Mouse (Mus musculus): Measurements from ENCODE around the gene Creb1.
A peak's percentile ranks its signal among the peaks of the same experiment; 100 is the strongest.

The Creb1 gene

DNA sequence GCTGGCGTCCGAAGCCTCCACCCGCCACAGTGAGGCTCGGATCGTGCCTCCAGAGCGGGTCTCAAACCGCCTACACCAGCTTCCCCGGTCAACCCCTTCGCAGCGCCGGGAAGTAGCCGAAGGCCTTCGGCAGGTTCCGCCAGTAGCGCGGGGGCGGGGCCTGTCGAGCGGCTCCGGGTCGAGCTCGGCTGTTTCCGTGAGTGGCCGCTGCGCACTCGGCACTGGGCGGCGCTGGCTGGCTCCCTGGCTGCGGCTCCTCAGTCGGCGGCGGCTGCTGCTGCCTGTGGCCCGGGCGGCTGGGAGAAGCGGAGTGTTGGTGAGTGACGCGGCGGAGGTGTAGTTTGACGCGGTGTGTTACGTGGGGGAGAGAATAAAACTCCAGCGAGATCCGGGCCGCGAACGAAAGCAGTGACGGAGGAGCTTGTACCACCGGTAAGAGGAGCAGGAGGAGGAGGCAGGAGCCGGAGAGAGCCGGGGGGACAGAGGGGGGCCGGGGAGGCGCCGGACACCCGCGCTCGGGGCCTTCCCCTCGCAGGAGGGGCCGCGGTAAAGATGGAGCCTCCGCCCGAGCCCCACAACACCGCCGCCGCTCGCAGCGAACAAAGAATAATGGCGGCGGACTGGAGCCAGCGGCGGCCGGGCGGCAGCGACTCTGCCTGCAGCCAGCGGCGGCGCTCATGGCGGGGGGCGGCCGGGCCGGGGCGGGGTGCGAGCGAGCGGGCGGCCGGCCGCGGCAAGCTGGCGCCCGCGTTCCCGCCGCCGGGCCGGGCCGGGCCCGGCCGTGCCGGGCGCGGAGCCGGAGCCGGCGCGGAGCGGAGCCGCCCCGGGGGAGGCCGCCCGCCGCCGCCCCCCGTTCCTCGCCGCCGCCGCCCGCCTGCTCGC lies at the start of gene Creb1:
Gene Creb1 (plus strand): TSS at position 57 of the 882 bp plus-strand sequence.
- DNase-seq (ENCODE audit: low spot score in 2 of 2), result peak; percentile 98 to 99

DNA sequence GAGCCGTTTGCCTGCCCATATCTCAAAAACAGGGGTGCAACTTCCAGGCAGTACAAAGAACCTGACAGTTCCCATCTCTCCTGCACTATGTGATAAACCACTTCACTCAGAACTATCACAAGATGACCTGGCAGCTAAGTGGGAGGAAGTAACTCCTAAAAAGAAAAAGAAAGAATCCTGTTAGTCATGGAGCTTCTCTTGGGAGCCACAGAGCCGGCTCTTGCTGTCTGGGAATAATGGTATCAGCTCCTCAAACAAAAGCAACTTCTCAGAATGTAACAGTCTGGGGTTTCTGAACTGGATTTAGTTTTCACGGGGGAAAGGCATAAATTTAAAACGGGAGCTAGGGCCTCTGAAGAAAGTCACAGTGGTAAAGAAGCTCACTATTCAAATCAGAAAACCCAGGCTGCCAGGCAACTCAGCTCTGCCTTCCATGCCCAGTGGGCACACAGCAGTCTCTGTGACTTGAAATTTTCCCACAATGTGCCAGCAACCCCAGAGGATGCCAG lies 43.9 kb upstream of the Creb1 start:
- DNase-seq (ENCODE audit: low spot score in 2 of 2), result no peak

DNA sequence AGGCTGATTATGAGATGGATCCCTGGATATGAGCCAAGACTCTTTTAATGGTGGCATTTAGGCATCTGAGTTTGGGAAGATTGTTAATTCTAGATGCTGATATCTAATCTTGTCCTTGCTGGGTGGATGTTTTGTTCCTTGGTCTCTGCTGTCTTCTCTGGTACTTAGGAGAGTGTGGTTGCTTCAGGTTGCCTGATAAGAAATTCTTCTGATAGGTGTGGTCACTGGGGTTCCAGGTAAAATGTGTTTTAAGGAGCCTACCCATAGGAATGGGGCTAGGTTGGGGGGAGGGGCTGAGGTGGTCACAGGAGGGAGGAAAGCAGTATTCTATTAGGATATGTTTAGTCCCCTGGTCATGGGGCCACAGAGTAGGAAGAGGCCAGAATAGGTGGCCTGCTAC lies 35.6 kb upstream of the Creb1 start:
- no peak for DNase-seq (ENCODE audit: low spot score in 2 of 2)

DNA sequence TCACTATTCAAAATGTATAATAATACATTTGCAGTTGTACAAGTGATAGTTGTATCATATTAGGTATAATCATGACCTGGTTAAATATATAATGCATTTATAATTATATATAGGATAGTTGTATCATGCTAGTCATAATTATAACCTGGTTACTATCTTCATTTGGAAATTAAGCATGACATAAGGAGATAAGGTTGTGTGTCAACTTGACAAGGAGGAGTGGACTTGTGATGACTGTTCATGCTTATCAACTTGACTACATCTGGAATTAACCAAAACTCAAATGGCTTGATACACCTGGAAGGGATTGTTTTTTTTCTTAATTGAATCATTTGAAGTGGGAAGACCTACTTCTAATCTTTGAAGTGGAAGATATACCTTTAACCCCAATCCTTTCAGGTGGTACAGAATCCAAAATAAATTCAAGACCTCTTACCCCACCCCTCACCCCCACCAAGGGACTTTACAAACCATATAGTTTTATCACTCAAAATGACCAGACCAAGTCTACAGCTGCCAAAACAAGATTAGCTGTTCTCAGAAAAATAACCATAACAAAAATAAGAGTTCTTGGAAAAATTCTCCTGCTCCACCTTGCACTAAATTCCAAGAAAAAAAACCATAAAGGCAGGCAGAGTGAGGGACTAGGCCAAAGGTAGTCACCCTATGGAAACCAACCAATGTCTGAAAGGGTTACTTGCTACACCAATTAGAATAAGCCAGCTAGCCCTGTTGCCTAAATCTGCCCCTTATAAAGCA lies 30.9 kb upstream of the Creb1 start:
- DNase-seq (ENCODE audit: low spot score in 2 of 2), result no peak

DNA sequence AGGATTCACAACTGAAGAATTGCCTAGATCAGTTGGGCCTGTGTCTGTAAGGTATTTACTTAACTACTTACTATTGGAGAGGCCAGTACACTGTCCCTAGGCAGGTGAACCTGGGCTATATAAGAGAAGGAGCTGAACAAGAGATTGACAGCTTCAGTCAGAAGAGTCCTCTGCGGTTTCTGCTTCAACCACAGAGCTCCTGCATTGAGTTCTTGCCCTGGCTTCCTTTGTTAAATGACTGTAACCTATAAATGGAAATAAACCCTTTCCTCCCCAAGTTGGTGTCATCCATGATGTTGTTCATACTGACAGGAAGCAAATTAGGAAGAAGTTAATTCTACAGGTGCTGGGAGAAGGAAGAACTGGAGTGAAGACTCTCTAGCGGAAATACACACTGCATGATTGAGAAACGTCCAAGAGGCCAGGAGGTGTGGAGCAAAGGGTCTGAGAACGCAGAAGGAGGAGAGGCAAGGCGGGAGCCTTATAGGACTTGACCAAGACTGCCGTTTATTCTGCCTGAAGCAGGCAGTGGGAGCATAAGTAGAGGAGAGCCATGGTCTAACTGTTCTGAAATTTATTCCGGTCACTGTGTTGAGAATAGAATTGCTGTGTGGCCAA lies 23.9 kb upstream of the Creb1 start:
- DNase-seq (ENCODE audit: low spot score in 2 of 2), result no peak

DNA sequence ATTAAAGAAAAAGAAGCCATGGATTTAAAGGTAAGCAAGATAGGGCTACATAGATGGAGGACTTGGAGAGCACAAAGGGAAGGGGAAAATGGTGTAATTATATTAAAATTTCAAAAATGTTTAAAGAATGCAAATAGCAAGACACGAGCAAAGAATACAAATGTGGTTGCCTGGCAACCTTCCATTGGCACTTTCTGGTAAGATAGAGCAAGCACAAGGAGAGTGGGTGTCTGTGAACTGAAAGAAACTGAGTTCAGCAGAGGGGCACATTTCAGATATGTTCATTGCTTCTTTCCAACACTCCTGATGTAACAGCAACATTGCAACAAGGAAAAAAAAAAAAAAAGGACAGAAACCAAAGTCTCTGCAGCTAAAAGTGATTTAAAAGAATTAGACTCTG lies 22.8 kb upstream of the Creb1 start:
- DNase-seq (ENCODE audit: low spot score in 2 of 2), result peak; percentile 58 to 74

DNA sequence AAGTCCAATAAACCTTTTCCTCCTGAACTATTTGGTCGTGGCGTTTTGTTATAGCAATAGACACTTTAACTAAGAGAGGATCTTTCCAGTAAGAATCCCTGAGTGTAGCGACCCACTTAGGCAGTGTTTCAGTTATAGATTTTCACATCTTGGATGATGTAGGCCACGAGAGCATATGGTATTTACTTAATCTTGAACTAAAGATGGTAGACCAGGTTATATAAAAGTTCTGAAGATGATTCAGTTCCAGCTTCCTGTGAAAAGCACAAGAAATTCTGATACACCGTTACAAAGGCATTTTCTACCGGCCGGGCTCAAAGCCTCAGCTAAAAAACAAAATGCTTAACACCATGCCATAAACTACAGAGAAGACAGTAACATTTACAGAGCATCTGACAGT lies 18.3 kb upstream of the Creb1 start:
- peak in 1 of 2 experiments; percentile 22 for DNase-seq (ENCODE audit: low spot score in 2 of 2)

DNA sequence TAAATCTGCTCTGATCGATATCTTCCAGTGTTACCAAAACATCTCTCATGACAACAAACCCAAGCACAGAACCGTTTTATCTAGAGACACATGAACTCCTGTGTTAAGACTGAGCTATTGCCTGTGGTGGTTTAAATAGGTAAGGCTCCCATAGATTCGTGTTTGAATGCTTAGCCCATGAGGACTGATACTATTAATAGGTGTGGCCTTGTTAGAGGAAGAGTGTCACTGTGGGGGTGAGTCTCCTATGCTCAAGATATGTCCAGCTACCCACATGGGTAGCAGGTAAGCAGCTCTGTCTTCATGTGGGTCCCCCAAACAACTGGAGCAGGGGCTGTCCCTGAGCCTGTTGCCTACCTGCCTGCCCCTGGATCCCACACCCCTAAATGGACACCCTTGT lies 15.9 kb upstream of the Creb1 start:
- no peak for DNase-seq (ENCODE audit: low spot score in 2 of 2)

DNA sequence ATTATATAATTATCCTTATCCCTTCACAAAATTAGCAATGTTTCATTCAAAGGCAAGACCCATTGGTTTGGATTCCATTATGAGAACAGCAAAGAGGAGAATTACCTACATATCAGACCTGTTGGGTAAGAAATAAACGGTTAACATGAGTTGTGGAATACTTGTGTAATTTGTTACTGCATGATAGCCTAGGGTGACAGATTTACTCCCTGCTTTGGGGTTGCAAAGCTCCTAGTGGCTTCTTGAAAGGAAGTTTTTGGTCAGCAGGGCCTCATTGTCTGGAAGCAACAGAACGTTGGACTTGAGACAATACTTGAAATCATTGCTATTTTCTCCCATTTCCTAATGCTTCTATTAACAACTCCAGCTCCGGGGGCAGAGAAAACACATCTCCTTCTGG lies 14.0 kb upstream of the Creb1 start:
- DNase-seq (ENCODE audit: low spot score in 2 of 2), result no peak

DNA sequence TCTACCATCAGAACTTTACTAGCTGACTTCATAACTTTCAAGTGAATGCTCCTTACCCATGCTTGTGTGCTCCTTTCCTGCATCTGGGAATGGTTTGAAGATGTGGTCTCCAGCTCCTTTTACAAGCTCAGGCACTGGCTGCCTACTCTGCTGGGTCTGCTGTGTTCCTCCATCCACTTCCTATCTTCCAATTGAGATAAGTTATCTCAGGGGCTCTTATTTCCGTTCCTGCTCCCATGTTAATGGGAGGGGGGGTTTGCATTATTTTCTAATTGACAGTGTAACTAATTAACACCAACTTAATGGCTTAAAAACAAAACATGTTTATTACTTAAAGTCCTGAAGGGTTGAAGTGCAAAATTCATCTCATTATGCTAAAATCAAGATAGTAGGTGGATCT lies 13.1 kb upstream of the Creb1 start:
- no peak for DNase-seq (ENCODE audit: low spot score in 2 of 2)

DNA sequence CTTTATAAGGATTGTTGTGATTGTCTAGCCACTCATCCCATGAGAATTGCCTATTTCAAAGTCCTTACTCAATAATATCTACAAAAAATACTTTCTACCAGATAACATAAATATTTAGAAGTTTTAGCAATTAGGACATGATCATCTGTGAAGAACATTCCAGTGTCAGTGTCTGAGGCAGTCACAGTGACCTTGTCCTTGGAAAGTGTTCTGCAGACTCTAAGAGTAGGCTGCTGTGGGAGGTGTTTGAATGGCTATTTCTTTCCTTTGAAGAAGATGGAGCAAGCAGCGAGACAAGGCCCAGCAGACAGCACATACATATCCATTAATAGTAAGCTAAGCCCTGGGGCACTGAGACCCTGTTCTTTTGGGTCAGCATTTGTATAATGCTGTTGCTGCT lies 12.5 kb upstream of the Creb1 start:
- DNase-seq (ENCODE audit: low spot score in 2 of 2), result no peak

DNA sequence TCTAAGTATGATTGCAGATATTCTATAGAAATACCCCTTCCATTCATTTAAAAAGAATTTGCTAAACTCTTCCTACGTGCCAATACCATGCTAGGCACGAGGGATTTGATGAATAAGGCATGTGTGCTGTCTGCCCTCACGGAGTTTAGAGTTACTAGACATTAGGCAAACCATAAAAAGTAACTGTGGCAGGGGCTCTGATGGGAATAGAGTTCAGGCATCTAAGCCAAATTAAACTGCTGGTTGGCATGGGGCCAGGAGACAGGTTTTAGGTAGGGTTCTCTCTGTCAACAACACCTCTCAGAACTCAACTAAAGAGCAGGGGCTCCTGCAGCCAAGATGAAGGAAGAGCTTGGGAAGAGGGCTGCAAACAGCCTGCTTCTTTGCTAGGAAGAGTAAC lies 10.7 kb upstream of the Creb1 start:
- DNase-seq (ENCODE audit: low spot score in 2 of 2), result no peak

DNA sequence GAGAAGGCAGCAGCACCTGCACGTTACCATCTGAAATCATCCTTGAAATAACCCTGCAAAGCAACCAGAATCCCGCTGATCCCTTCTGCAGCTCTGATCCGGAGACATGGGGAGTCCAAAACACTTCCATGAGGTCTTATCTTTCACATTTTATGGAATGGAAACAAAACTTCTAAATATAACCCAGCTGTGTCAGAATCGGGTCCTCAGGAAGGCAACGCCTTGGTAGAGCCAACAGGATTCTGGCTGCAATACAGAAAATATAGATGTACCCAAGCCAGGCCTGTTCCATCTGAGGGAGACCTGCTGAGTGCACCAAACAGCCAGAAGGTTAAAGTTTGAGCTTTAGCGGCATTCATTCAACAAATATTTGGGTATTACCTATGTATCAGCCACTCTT lies 9.8 kb upstream of the Creb1 start:
- DNase-seq (ENCODE audit: low spot score in 2 of 2), result no peak

DNA sequence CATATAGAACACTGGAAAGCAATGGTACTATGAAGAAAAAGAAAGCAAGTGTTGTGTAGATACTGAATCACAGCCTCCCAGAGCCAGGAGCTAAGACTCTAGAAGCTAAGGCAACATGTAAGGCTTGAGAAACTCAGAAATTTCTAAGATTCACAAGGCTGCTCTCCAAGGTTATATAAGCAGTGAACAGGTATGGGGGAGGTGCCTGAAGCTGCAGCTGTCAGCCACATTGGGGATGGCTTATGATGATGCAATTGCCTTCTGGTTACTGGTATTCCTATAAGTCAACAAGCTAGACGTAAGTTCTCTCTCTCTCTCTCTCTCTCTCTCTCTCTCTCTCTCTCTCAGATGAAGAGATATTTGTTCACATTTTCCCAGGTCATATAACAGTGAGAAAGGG lies 9.3 kb upstream of the Creb1 start:
- DNase-seq (ENCODE audit: low spot score in 2 of 2), result peak in 1 of 2 experiments; percentile 25

DNA sequence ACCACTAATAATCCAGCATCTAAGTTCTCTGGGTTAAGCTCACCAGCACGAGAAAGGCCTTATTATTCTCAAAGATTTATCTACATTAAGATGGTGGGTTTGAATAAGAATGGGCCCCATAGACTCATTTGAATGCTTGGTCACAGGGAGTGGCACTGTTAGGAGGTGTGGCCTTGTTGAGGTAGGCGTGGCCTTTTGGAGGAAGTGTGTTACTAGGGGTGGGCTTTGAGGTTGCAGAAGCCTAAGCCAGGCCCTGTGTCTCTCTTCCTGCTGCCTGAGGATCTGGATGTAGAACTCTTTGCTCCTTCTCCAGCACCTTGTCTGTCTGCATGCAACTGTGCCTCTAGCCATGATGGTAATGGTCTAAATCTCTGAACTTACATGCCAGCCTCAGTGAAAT lies 7.8 kb upstream of the Creb1 start:
- no peak for DNase-seq (ENCODE audit: low spot score in 2 of 2)

DNA sequence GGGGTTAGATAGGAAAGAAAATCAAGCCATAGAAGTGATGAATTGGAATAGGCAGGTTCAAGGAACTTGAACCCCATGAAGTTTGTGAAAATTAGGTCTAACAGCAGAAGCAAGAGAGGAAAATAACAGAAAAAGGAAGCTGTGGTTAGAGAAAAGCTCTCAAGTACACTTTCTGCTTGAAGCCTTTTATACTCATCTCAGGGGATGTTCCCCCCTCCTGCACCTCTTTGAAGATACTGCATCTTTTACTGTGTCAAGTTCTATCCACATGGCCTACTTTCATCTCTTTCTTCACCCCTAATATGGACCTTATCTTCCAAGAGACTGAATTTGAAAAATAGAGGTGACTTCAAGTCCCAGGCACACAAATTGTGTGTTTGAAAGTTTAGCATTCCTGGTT lies 4.8 kb upstream of the Creb1 start:
- DNase-seq (ENCODE audit: low spot score in 2 of 2), result no peak

DNA sequence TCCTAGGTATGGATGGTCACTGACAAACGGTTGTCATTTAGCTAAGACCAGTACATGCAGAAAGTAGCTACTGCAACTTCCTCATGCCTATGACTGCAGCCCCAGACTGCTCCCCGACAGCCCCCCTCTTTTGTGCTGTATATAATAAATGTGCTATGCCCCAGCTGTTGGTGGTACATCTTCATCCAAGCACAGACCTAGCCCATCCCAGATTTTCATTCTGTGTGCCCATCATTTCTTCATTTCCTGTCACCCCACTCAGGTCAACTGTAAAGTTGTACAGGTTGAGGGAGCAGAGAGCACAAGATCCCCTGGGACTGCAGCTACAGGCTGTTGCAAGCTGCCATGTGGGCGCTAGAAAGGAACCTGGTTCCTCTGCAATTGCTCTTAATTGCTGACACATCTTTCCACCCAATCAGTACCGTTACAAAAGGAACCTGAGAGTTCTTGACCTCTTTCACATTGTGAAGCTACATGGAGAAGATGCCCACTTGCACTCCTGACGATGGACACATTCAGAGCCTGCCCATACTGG lies 2.6 kb upstream of the Creb1 start:
- DNase-seq (ENCODE audit: low spot score in 2 of 2), result no peak

DNA sequence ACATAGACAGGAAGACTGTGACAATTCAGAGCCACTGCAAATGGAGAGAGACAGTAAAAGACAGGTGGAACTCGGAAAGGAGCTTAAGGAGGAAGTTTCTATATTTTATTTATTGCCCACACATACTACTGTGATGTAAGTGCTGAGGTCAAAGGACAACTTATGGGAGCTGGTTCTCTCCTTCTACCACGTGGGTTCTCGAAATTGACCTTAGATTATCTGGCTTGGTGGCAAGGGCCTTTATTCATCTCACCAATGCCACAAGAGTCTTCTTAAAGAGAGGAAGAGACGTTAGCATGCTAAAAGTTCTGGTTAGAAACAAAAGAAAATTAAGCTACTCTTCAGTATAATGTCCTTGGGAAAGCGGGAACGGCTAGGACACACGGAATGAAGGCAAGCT lies 897 bp upstream of the Creb1 start:
- no peak for DNase-seq (ENCODE audit: low spot score in 2 of 2)

DNA sequence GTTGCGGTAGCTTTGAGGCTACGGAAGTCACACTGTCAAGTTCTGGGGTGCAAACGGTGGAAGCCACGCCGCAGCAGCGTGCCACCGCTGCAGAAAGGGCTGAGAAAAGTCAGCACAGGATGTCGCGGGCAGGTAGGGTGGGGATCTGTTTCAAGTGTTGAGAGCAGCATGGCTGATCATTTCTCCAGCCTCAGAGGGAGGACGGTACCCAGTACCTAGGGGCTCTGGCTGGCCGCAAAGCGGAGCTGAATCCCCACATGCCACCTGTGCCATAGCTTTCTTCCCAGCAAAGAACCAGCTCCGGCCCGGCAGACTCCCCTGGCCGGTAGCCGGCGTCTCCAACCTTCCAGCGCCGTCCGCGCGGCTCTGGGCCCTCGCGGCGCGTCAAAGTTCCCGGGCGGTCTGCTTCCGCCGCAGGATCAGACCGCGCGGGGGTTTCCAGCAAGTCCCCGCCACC lies 350 bp upstream of the Creb1 start:
- no peak for DNase-seq (ENCODE audit: low spot score in 2 of 2)

DNA sequence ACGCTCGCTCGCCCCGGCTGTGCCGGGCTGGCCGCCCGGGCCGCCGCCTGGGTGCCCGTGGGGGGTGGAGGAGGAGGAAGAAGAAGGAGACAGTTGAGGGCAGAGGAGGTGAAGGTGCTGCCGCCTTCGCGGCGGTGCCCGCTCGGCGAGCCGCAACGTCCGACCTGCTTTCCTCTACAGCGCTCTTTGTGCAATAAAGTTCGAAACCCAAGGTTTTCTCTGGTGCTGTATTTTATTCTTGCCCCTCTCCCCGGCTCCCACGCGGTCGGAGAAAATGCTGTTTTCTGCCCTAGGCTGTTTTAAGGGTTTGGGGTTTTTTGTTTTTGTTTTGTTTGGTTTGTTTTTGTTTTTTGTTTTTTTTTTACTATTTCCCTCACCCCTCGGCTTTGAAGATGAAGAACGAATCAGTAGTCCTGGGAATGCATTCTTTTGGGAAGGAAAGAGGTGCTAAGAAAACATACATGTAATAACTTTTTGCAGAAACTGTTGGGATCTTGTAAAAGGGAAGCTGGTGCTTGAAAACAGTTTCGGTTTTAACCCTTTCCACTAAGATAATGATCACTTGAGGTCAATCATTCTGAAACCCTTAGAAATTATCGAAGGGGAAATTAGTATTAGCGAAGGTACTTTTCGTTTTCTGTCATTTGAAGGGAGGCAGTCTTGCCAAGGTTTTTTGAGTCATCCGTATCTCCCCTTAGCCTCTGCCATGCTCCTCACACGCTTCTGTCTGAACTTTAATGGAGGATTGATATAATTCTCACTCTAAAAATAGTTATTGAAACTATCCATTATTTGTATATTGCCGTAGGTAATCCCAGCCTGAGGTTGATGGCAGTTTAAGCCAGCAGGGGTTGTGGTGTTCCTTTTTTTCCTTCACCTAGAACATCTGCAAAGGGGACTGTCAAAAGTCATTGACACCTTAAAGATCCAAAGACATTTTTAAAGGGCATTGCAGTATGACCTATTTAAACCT lies 1.3 kb downstream of the Creb1 start:
- DNase-seq (ENCODE audit: low spot score in 2 of 2), result peak; percentile 51 to 52

DNA sequence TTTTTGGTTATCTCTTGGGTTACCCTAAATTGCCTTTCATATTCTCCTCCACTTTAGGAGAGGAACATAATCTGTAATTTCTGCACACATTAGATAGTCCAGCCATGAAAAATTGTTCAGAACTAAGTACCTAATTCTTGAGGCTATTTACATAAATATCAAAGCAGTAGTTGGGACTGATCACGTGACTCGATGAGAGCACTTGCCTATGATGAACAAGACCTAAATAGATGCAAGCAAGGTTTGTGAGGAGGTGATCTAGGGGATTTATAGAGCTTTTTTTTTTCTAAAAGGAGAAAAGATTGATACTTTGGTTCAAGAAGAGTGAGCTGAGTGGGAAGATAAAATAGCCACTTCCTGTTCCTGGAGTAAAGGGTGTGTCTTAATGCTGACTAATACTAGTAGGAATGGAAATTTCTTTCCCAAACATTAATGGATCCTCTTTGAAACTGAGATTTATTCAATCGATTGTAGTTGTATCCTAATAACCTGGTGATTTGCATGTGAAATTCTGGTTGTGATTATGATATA lies 6.5 kb downstream of the Creb1 start:
- no peak for DNase-seq (ENCODE audit: low spot score in 2 of 2)
